Mouse (Mus musculus): Measurements from ENCODE around the gene Clybl. TPM values are rescaled to one million over a fixed set of nuclear protein-coding genes. Genes with fewer than 3 reads are reported as not detected.
A peak's percentile ranks its signal among the peaks of the same experiment; 100 is the strongest.

Clybl gene
- polyA plus RNA-seq (2014; fragmentation: Nextera tagmentation; extraction: Ambion mirVana): 12.8 and 17.2 TPM in 2 replicates

DNA sequence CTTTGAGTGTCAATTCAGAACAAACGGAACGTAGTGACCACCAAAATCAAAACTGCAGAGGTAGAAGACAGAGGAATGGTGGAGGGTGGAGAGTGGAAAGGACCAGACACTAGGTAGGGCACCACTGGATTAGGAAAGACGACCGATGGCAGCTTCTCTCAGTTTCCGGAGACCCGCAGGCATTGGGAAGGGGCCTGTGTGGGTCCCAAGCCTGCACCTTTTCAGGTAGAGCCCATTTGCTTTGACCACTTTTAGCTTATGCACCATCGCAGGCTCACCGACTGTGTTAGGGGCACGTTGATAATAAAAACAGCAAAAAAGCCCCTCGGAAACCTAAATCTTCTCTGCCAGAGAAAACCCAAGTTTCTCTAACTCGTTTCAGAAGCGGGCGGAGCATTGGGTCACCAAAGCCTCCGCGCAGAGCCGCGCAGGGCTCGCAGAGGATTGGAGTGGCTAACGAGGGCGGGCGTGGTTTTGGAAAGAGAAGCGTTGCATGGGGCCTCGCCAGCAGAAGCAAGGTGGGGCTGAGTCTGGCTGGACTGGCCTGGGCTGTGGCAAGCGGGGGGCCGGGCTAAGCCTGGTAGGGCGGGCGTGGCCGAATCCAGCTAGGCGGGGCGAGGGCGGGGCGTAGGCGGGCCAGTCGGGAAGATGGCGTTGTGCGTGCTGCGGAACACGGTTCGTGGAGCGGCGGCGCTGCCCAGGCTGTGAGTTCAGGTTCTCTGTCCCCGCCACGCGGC is at the start of gene Clybl:
TSS of gene Clybl (plus strand) at position 627 of the 737 bp plus-strand sequence.
- Histone ChIP-seq H3K4me1 (ENCODE audit: control insufficient read depth, insufficient read depth, low read length) (peaks cover 3% of the 10 kb centered on the region; the same call in 1 of the 2 replicates), H3K4me3 (replicated peaks; ENCODE audit: low read depth, low read length) (peak within 1 kb of the TSS; percentile 51), H3K9ac (replicated peaks; ENCODE audit: low read length) (peak within 1 kb of the TSS; percentile 42), H3K4me2 (ENCODE audit: low read length) (peak within 1 kb of the TSS; percentile 69), H3K9me3 (ENCODE audit: control insufficient read depth, low read length) (no peaks in the 10 kb centered on the region), H3K27ac (replicated peaks; ENCODE audit: low read depth, low read length) (no peak within 1 kb of the TSS), H3K27me3 (ENCODE audit: control insufficient read depth, insufficient read depth, low read length) (no peaks in the 10 kb centered on the region), H3K36me3 (ENCODE audit: control insufficient read depth, insufficient read depth, low read length) (no peaks in the 10 kb centered on the region)
- peak; percentile 89 for DNase-seq
- peak; percentile 94 for ATAC-seq (ENCODE audit: low FRiP score, low TSS enrichment)
- WGBS: 3% methylated on average over 45 of the region's 45 CpGs

- H3K9ac ChIP-seq (replicated peaks; ENCODE audit: low read length): no peak overlapping the region
- no peak for DNase-seq
- no peaks in the 10 kb centered on the region for H3K4me1 ChIP-seq (ENCODE audit: control insufficient read depth, insufficient read depth, low read length)
- 95% methylated on average over 3 of the region's 3 CpGs for WGBS
- H3K4me3 ChIP-seq (replicated peaks; ENCODE audit: low read depth, low read length): no peak overlapping the region
- H3K4me2 ChIP-seq (ENCODE audit: low read length): no peak overlapping the region
- no peaks in the 10 kb centered on the region for H3K27me3 ChIP-seq (ENCODE audit: control insufficient read depth, insufficient read depth, low read length)
- no peaks in the 10 kb centered on the region for H3K9me3 ChIP-seq (ENCODE audit: control insufficient read depth, low read length)
- no peak for ATAC-seq (ENCODE audit: low FRiP score, low TSS enrichment)
- no peak overlapping the region for H3K27ac ChIP-seq (replicated peaks; ENCODE audit: low read depth, low read length)
- peaks cover 39% of the 10 kb centered on the region for H3K36me3 ChIP-seq (ENCODE audit: control insufficient read depth, insufficient read depth, low read length)
Measured at GRCm38 (mm10) chr14:122136368-122136928, 45.1 kb upstream of the Clybl start.

- no peak for ATAC-seq (ENCODE audit: low FRiP score, low TSS enrichment)
- no peak for DNase-seq
- H3K4me1 ChIP-seq (ENCODE audit: control insufficient read depth, insufficient read depth, low read length): no peaks in the 10 kb centered on the region
- H3K9ac ChIP-seq (replicated peaks; ENCODE audit: low read length): no peak overlapping the region
- no peaks in the 10 kb centered on the region for H3K9me3 ChIP-seq (ENCODE audit: control insufficient read depth, low read length)
- H3K27me3 ChIP-seq (ENCODE audit: control insufficient read depth, insufficient read depth, low read length): no peaks in the 10 kb centered on the region
- 96% methylated on average over 7 of the region's 7 CpGs for WGBS
- no peak overlapping the region for H3K4me3 ChIP-seq (replicated peaks; ENCODE audit: low read depth, low read length)
- no peak overlapping the region for H3K4me2 ChIP-seq (ENCODE audit: low read length)
- H3K36me3 ChIP-seq (ENCODE audit: control insufficient read depth, insufficient read depth, low read length): peaks cover 46% of the 10 kb centered on the region
- H3K27ac ChIP-seq (replicated peaks; ENCODE audit: low read depth, low read length): no peak overlapping the region
Measured at GRCm38 (mm10) chr14:122137234-122137633, 44.3 kb upstream of the Clybl start.

DNA sequence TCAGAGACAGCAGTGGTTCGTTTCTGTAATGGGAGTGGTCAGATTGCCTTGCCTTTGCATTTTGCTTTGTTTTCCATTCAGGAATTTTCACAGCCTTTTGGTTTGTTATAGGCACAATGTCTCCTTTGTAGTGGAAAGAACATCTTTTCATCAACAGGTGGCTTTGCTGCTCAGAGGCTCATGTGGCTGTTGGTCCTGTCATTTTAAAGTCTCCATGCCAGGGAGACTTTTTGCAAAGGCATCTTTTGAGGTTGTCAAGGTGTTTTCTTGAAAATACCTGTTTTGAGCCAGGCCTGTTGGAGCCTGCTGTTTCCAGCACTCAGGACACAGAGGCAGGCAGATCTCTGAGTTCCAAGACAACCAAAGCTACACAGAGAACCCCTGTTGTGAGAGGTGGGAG is 41.4 kb upstream of the Clybl start:
- WGBS: 79% methylated on average over 1 of the region's 1 CpGs
- H3K36me3 ChIP-seq (ENCODE audit: control insufficient read depth, insufficient read depth, low read length): peaks cover 66% of the 10 kb centered on the region
- H3K9me3 ChIP-seq (ENCODE audit: control insufficient read depth, low read length): no peaks in the 10 kb centered on the region
- DNase-seq (no peak), ATAC-seq (ENCODE audit: low FRiP score, low TSS enrichment) (no peak)
- no peak overlapping the region for H3K9ac ChIP-seq (replicated peaks; ENCODE audit: low read length)
- H3K4me3 ChIP-seq (replicated peaks; ENCODE audit: low read depth, low read length): no peak overlapping the region
- no peaks in the 10 kb centered on the region for H3K4me1 ChIP-seq (ENCODE audit: control insufficient read depth, insufficient read depth, low read length)
- no peak overlapping the region for H3K4me2 ChIP-seq (ENCODE audit: low read length)
- no peak overlapping the region for H3K27ac ChIP-seq (replicated peaks; ENCODE audit: low read depth, low read length)
- H3K27me3 ChIP-seq (ENCODE audit: control insufficient read depth, insufficient read depth, low read length): no peaks in the 10 kb centered on the region

GRCm38 (mm10) chr14:122143585-122144269 is 37.8 kb upstream of the Clybl start:
- DNase-seq (no peak), ATAC-seq (ENCODE audit: low FRiP score, low TSS enrichment) (no peak)
- no peaks in the 10 kb centered on the region for H3K27me3 ChIP-seq (ENCODE audit: control insufficient read depth, insufficient read depth, low read length)
- H3K27ac ChIP-seq (replicated peaks; ENCODE audit: low read depth, low read length): no peak overlapping the region
- H3K4me2 ChIP-seq (ENCODE audit: low read length): no peak overlapping the region
- no peaks in the 10 kb centered on the region for H3K9me3 ChIP-seq (ENCODE audit: control insufficient read depth, low read length)
- no peak overlapping the region for H3K4me3 ChIP-seq (replicated peaks; ENCODE audit: low read depth, low read length)
- H3K4me1 ChIP-seq (ENCODE audit: control insufficient read depth, insufficient read depth, low read length): no peaks in the 10 kb centered on the region
- H3K9ac ChIP-seq (replicated peaks; ENCODE audit: low read length): no peak overlapping the region
- peaks cover 86% of the 10 kb centered on the region for H3K36me3 ChIP-seq (ENCODE audit: control insufficient read depth, insufficient read depth, low read length)
- 93% methylated on average over 4 of the region's 4 CpGs for WGBS

DNA sequence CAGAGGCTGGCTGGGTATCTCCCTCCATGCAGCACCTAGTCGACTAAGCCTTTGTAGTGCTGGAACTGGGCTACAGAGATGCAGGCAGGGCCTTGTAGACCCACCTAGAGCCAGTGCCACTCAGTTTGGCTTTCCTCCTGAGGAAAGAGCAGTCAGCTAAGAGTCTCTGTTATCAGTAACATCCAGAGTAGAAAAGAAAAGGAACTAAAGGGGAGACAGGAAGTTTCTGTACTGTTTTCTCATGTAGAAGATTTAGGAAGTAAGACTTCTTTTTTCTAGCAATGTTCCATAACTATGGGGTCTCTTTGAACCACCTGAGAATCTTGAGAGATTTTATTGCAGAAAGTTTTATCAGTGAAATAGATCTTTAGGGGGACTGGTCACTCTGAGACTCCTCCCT is 36.1 kb upstream of the Clybl start:
- ATAC-seq (ENCODE audit: low FRiP score, low TSS enrichment) (no peak), DNase-seq (no peak)
- H3K27me3 ChIP-seq (ENCODE audit: control insufficient read depth, insufficient read depth, low read length): no peaks in the 10 kb centered on the region
- H3K9ac ChIP-seq (replicated peaks; ENCODE audit: low read length): no peak overlapping the region
- no peaks in the 10 kb centered on the region for H3K9me3 ChIP-seq (ENCODE audit: control insufficient read depth, low read length)
- H3K4me1 ChIP-seq (ENCODE audit: control insufficient read depth, insufficient read depth, low read length): no peaks in the 10 kb centered on the region
- no peak overlapping the region for H3K4me2 ChIP-seq (ENCODE audit: low read length)
- no peak overlapping the region for H3K27ac ChIP-seq (replicated peaks; ENCODE audit: low read depth, low read length)
- peaks cover 84% of the 10 kb centered on the region for H3K36me3 ChIP-seq (ENCODE audit: control insufficient read depth, insufficient read depth, low read length)
- 83% methylated on average over 1 of the region's 1 CpGs for WGBS
- no peak overlapping the region for H3K4me3 ChIP-seq (replicated peaks; ENCODE audit: low read depth, low read length)

DNA sequence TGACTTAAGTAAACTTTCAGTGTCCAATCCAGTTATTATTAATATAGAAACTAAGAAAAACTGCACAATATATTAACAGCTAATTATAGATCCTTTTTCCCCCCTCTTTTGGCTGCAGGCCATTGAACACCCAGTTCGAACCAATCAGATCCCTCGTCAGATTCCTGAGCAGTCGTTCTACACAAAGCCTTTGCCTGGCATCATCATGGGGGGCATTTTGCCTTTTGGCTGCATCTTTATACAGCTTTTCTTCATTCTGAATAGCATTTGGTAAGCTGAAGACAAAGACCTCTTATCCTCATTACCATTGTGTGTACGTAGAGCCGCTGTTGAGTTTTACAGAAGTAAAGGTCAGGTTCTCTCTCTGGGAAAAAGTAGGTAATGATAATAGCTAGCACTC is 30.9 kb upstream of the Clybl start:
- Histone ChIP-seq H3K27ac (replicated peaks; ENCODE audit: low read depth, low read length) (no peak overlapping the region), H3K27me3 (ENCODE audit: control insufficient read depth, insufficient read depth, low read length) (no peaks in the 10 kb centered on the region), H3K9ac (replicated peaks; ENCODE audit: low read length) (no peak overlapping the region), H3K36me3 (ENCODE audit: control insufficient read depth, insufficient read depth, low read length) (peaks cover 81% of the 10 kb centered on the region), H3K9me3 (ENCODE audit: control insufficient read depth, low read length) (no peaks in the 10 kb centered on the region), H3K4me1 (ENCODE audit: control insufficient read depth, insufficient read depth, low read length) (no peaks in the 10 kb centered on the region), H3K4me3 (replicated peaks; ENCODE audit: low read depth, low read length) (no peak overlapping the region), H3K4me2 (ENCODE audit: low read length) (no peak overlapping the region)
- ATAC-seq (ENCODE audit: low FRiP score, low TSS enrichment) (0 out of 2 replicates have a peak, but pooled peaks have one; percentile 40), DNase-seq (peak; percentile 29)
- WGBS: 24% methylated on average over 5 of the region's 5 CpGs

DNA sequence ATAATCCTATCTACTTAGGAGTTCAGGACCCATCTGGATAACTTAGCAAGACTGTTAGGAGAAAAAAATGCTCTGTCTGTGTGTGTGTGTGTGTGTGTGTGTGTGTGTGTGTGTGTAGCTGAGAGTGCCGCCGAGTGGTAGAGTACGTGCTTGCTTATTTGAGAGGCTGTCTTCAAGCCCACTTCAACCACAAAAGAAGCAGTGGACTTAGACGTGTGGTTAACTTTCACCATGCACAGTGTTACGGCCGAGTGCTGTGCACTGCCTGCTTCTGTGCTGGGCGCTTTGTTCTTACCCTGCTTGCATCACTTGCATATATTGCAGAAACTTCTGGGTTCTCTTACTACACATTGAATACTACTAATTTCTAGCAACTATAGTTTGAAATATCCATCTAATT is 23.8 kb upstream of the Clybl start:
- Histone ChIP-seq H3K36me3 (ENCODE audit: control insufficient read depth, insufficient read depth, low read length) (peaks cover 57% of the 10 kb centered on the region), H3K9me3 (ENCODE audit: control insufficient read depth, low read length) (no peaks in the 10 kb centered on the region), H3K4me1 (ENCODE audit: control insufficient read depth, insufficient read depth, low read length) (no peaks in the 10 kb centered on the region), H3K9ac (replicated peaks; ENCODE audit: low read length) (no peak overlapping the region), H3K27ac (replicated peaks; ENCODE audit: low read depth, low read length) (no peak overlapping the region), H3K4me2 (ENCODE audit: low read length) (no peak overlapping the region), H3K4me3 (replicated peaks; ENCODE audit: low read depth, low read length) (no peak overlapping the region), H3K27me3 (ENCODE audit: control insufficient read depth, insufficient read depth, low read length) (no peaks in the 10 kb centered on the region)
- 86% methylated on average over 7 of the region's 7 CpGs for WGBS
- DNase-seq (no peak), ATAC-seq (ENCODE audit: low FRiP score, low TSS enrichment) (no peak)

Data from midbrain, embryonic 14.5 days (tissue).